Mouse (Mus musculus) T-helper 2 cell (primary cell): ENCODE measurements around the gene Trmt1.
"Not testable (repeated sequence)": the region's sequence is repeated elsewhere in the genome, so short reads cannot be mapped to it uniquely, and the experiment has no call there.

Experiments
- in situ Hi-C: fragments of 300-600 bp; cut with MboI, MseI; formaldehyde crosslinking; loops from one replicate; pipeline ENCODE4 v1.15.1; 2025; ENCODE audit warnings: high pct_unique_total_duplicates

Gene Trmt1

DNA sequence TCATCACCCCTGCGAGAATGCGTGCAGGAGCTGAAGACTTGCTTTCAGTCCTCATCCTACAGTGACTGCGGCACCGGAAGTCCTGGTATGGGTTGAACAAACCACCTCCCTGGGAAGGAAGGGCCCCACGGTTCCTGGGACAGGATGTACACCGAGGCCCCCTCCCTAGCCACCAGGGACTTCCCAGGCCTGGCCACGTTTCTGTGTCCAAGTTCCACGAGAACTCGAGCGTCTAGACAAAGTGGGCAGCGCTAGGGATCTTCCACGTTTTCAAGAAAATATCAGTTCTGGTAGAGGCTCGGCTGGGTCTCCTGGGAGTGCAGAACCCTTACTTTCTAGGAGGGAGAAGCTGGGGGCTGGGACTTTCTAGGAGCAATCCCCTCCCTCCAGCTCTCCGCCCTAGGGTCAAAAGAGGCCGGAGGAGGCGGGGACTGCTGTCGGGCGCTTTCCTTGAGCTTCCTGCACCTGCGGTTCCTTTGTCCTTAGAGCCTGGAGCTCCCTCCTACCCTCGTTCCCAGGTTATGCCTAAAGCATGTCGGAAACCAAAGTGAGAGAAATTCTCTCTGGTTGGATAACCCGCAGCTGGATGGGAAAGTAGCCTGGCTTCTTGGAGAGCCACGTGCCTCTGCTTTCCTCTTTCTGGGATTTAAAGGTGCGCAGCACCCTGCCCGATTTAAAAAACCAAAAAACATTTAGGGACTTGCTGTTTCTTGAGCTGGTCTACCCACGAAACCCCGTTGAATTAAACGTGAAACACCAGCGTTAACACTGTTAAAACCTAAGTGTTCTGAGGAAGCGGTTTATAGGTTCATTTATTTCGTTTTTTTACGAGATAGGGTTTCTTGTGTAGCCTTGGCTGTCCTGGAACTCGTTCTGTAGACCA, 25.9 kb upstream of the Trmt1 start:
- in situ Hi-C loops: loop anchor here (10.0 kb wide), 1 partner anchor 325 kb away; no protein-coding TSS in a partner anchor

DNA sequence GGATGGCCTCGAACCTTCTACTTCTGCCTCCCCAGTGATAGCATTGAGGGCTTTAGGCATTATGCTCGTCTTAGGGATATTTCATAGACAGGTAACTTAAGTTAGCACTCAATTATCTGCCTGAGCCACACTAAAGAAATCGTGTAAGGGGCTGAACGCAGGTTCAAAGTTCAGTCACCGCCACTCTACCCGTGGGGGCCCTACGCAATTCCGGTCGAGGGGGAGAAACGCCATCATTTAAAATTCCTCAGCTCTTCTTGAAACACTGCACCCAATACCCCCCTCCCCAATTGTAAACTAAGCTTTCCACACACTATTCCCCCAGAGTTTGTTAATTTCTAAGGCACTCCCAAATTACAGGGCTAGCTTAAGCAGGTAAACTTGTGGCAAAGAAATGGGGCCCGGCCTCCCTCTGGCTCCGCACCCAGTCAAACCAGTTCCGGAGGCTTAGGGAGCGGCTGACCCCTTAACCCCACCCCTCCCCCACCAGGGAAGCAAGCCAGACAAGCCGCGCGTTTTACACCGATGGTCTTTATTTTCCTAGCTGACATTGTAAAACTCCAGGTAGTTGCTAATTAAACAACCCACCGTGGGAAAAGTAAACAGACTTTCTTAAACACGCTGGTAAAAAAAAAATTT, 25.2 kb upstream of the Trmt1 start:
- in situ Hi-C loops: loop anchor here (10.0 kb wide), 1 partner anchor 324 kb away; no protein-coding TSS in a partner anchor

DNA sequence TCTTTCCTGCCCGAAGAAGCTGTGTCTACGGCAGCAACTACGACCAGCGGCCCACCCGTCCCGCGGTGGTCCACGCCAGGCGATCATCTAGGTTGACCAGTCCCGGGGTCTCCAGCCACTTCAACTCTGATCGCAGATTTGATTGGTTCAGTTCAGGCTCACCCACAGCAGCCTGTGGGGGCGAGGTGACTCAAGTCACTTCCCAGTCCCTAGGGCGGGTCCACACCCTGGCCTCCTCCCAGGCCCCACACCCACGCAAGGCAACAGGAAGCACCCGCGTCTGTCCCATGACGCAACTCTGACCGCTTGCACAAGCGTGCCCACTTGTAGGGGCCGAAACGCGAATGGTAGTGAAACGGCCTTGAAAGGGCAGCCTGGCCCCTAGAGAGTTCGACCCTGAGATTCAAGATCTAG, 24.6 kb upstream of the Trmt1 start:
- in situ Hi-C loops: loop anchor here (10.0 kb wide), 1 partner anchor 323 kb away; no protein-coding TSS in a partner anchor

DNA sequence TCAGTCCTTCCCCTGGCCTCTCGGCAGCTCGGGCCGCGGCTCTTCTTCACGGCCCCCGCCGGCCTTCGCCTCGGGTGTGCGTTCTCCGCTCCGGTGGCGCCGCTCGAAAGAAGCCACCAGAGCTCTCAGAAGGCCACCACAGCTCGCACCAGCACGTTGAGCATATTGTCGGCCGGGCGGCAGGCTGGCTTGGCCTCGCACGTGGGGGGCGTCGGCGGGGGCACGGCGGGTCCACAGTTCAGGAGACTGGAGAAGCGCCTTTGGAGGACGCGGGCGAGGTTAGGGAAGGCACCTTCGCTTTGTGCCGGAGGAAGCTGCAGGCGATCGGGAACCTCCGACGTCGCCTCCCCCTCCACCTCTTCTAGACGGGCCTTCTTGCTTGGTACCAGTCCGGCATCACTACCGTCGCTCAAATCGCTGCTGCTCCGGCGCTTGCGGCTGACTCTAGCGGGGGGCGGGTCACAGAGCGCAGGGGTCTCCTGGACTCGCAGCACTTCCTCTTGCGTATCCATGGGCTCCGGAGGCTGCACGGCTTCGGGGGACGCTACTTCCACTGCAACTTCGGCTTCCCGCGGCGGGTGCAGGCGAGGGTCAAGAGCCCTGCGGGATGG, 24.0 kb upstream of the Trmt1 start:
- in situ Hi-C loops: loop anchor here (10.0 kb wide), 1 partner anchor 323 kb away; no protein-coding TSS in a partner anchor

DNA sequence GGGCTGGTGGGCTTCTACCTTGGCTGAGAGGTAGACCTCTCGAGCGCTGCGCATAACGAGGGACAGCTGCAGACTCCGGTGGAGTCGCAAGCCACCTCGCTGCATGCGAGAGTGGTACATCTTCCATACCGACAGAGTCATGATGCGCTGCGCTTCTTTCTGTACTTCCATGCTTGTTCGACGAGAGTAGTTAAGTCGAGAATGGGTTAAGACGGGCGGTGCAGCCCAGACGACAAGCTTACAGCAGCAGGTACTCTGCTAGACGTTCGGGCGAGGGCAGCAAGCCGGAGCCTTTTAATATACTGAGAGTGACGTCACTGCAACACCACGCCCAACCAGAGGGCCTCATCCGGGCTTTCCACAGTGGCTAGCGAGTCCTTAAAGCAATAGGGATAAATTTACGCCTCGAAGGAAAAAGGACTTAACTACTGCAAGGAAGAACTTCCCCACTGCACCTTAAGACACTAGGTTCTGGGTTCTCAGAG, 23.5 kb upstream of the Trmt1 start, which contains the start of gene Ier2:
Gene Ier2 (minus strand): TSS at position 272 of the 485 bp plus-strand sequence.
- in situ Hi-C loops: loop anchor here (10.0 kb wide), 1 partner anchor 322 kb away; no protein-coding TSS in a partner anchor

DNA sequence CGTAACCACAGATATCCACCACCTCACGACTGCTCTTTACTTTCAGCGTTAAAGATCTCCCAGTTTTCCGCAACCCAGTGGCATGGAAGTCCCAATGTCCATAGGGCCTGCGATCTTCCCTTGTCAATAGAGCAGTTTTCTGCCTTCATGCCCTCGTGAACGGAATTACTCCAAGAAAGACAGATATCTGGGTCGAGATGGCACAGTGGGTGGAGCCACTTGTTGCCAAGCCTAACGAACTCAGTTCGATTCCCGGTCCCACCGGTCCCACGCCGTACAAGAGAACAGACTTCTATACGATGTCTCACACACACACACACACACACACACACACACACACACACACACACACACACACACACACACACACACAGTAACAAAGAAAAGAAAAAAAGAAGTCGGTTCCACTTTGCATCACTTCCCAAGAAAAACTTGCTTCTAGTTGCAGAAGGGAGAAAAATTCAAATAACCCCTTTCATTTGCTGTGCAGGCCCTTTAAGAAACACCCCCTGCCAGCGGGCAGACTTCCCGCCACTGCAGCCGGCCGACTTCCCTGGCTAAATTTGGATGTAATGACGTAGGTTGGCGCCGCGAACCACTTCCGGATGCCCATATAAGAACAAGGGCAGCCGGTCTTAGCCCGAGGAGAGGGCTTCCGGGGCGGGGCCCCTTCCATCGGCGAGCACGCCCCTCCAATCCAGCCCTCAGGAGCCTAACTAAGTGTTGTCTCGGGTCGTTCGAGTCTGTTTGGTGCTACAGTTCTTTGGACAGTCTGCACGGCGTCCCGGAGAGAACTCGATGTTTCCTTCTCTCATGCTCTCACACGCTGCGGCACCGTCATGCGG, 22.4 kb upstream of the Trmt1 start:
- in situ Hi-C loops: loop anchor here (10.0 kb wide), 1 partner anchor 321 kb away; no protein-coding TSS in a partner anchor

DNA sequence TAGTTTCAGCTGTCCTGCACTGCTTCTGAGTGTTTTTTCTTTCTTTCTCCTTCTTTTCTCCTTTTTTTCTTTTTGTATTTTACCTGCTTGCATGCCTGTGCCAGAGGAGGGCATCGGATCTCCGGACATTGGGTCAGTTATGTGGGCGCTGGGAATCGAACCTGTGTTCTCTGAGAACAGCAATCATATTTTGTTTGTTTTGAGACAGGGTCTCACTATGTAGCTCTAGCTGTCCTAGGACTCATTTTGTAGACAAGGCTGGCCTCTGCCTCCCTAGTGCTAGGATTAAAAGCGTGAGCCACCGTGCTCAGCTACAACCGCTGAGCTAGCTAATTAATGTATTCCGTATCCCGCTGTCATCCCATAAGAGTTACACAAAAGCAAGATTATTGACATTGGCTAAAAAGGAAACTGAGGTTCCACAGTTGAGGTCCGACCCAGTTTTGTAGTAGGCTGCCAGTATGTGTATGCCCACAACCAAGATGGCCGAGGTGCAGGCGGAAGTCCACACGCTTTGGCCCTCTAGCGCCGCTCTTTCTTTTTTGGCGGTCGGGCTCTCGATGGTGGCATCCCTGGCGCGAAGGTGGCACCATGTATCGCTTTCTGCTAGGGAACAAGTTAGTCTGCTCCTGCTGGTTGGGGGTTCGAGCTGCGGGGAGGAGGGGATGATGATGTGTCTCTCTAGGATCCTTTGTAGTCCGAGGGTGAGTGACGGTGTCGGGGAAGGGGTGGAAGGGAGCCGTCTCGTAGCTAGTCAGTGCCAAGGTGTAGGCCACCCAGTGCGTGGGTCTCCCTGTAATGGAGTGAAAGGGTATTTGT, 21.3 kb upstream of the Trmt1 start:
- in situ Hi-C loops: loop anchor here (10.0 kb wide), 1 partner anchor 320 kb away; no protein-coding TSS in a partner anchor

DNA sequence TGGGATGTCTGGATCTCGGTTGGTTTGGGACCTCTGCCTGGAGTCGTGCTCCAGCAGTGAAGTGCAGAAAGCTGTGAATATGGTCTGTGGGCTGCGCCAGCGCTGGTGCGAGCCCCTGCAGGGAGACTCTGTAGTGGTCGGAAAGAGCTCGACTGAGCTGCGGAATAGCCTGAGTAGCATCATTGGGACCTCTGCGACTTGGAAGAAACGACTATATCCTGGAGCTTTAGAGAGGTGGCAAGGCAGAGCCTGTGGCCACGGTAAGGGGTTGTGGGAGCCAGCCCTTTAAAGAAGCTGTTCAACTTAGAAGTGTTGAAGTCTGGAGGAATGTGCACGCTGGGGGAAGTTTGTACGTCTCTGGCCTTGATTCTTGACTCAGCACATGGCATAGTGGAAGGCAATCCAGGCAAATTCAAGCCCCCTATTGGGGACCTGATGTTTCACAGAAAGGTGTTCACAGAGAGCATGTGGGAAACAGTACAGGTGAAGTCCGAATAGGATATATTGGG, 20.7 kb upstream of the Trmt1 start:
- in situ Hi-C loops: loop anchor here (10.0 kb wide), 1 partner anchor 319 kb away; no protein-coding TSS in a partner anchor

DNA sequence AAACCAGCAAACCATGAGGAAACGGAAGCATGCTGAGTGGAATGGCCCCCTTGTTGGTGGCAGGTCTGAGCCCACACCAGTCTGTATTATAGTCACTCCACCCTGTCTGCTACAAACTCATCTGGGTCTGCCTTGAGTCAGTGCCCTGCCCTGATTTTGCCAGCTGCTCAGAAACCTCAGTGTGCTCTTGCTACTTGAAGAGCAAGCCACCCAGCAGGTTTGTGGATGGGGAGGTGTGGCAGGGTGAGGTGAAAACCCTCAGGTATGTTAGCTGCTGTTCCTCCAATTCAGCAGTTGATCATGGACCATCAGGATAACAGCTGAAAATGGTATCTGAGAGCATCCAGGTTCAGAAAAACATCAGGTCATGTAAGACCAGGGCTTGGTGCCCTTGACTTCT, 18.0 kb upstream of the Trmt1 start:
- in situ Hi-C loops: loop anchor here (10.0 kb wide), 1 partner anchor 317 kb away; no protein-coding TSS in a partner anchor

DNA sequence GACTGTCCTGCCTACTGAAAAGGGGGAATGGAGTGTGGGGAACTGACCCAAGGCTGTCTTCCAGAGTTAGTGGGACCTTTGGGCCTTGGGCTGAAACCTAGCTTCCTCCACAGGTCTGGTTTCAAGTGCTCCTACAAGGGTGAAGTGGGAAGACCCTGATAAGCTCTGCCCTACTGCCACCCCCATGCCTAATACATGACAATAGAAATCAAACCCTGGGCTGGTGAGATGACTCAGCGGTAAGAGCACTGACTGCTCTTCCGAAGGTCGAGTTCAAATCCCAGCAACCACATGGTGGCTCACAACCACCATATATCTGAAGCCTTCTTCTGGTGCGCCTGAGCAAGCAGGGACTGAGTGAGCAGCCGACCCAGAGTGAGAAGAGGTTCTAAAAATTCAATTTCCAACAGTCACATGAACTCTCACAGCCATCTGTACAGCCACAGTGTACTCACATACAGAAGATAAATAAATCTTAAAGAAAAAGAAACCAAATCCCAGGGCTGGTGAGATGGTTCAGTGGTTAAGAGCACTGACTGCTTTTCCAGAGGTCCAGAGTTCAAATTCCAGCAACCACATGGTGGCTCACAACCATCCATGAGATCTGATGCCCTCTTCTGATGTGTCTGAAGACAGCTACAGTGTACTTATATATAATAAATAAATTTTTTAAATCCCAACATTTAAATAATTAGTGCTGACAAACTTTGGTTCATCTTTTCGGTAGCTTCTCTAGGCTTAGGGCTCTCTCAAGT, 17.2 kb upstream of the Trmt1 start:
- in situ Hi-C loops: loop anchor here (10.0 kb wide), 1 partner anchor 316 kb away; no protein-coding TSS in a partner anchor

DNA sequence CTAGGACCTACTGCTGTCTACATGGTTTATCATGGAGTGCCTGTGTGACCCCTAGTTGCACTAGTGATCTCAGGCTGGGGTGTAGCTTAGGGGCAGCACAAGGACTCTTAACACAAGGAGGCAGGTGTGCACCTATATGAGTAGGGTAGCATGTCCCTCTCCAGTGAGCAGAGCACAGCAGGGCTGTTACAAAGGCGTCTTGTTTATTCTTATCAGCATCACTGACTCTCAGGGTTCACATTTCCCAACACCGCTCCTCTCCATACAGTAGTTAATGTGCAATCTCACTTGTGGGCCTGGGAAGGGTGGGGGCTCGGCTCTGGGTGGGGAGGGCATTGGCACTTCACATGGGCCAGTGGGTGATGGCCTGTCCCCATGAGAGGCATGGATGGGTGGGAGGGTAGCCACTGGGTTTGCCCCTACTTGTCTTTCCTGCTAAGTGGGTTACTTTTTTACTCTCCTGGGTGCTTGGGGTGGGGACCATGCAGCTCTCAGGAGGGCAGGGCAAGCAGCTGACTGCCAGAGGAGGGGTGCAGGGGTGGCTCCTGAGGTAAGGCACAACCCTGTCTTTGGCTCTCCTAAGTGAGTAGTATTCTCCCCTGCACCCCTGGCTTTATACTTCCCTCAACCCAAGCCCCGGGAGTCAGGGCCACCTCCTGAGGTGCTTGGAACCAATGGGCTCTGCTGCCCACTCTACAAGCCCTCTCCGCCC, 15.7 kb upstream of the Trmt1 start:
- in situ Hi-C loops: not testable (repeated sequence)

DNA sequence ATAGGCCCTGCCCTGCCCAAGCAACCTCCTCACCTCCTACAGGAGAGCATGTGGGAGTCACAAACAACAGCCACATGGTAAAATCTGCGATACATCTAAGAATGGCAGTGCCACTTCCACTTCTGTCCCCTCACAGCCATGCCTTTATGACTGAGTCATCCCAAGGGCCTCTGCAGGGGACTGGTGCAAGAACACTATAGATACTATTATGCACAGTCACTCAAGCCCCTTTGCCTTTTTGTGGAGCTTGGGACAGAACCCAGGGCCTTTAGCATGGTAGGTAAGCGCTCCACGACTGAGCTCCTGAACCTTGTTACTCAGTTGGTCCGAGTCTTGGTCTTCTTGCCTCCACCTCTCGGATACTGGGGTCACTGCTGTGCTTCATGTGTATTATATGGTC, 8.8 kb upstream of the Trmt1 start:
- in situ Hi-C loops: no loop called here

DNA sequence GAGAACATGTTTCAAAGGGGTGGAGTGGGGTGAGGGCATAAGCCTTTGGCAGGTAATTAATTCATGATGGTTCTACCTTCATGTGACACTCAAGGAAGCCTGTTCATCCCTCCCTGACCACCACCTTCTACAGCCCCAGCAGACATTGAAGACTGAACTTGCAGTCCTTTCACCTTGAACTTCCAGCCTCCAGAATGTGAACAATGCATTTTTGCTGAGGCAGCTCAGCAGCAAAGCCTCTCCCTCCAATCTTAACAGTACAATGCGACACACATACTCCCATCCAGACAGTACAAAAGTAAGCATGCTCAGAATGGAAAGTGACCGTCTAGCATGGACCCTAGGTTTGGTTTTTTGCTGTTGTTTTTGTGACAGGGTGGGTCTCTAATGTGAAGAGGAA, 4.6 kb upstream of the Trmt1 start:
- in situ Hi-C loops: no loop called here

DNA sequence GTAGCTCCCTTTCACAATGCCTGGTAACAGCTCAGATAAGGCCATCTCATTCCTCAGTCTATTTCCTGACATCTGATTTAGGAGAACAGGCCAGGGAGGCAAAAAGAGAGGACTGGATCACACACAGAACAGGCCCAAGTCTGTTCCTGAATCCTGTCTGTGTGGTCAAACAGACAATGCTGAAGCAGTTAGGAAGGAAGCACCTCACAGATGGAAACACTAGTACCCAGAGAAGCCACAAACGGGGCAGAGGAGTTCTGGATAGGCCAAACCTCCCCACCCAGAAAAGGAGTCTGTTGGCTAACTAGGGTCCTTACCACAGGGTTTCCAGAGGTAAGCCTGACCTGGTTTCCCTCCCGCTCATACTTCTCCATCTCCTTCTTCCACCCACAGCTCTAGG, 3.9 kb upstream of the Trmt1 start:
- in situ Hi-C loops: no loop called here

DNA sequence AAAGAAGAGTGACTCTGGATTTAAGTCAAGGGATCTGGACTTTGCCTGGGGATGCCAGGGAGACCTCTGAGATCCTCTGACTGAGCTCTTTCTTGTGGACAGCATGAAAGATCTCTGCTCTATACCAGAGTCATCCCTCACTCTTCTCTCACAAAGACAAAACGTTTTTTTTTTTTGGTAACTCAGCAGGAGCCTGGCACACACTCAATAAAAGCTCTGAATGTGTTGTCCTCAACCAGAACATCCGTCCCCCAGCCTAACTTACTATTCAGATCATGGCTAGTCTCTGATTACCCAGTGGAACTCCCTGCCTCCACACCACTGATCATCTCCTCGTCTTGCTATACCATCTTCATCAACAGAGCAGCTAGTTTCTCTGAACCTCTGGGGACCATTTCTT, 1.6 kb upstream of the Trmt1 start:
- in situ Hi-C loops: no loop called here

DNA sequence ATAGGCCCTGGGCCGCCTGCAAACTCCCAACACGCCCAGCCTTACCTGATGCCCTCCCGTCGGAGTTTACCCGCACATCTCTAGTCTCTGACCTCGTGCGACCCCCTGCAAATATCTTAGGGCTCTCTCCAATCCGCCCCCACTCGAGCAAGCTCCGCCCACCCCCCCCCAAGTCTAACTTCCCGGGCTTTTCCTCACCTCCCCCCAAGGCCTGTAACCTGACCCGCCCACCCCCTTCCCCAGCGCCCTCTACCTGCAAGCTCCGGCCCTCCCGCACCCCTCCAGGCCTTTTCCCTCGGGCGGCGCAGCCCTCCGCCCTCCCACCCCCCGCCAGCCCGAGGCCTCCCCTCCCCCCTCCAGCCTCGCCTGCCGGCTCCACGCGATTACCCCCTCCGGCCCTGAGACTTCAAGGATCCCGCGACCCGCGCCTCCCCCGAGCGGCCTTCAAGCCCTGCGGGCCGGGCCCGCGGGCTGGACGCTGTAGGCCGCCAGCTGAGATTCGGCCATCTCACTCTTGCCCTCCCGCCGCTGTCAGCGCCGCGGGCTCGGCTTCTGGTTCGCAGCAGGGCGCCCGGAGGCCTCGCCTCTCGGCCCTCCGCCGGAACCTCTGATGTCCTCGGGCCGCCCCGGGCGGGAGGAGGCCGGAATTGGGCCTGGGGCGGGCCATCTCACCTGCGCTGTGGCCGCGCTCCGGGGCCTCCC, 1.0 kb downstream of the Trmt1 start:
- in situ Hi-C loops: no loop called here

DNA sequence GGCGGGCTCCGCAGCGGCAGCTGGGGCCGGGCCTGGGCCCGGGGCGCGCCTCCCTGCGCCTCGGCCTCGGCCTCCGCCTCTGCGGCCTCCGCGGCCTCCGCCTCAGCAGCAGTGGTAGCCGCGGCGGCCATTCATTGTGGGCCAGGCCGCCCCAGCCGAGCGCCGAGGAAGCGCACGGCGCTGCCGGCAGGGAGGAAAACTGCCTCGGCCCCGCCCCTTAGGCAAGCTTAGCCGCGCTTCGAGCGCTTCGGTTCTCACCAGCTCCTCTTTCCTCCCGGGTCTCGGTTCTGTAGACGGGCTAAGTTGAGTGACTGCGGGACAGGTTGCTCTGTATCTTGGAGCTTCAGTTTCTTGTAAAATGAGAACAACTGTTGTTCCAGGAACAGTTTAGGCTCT, 1.6 kb downstream of the Trmt1 start, which contains the start of gene Nacc1:
Gene Nacc1 (minus strand): TSS at position 158 of the 396 bp plus-strand sequence.
- in situ Hi-C loops: no loop called here
